Mouse (Mus musculus) limb, embryonic 11.5 days (tissue): ENCODE data around the gene Nppb. TPM values are rescaled to one million over a fixed set of nuclear protein-coding genes. Genes with fewer than 3 reads are reported as not detected.

Experiments used
- ATAC-seq: fragments of 200-750 bp; cut with Nextera tagmentation; 2 replicates; pipeline ENCODE4 v1.8.0; 2017; ENCODE audit warnings: low read depth; ENCODE audit not compliant: insufficient number of reproducible peaks, low FRiP score, low TSS enrichment
- DNase-seq: peaks from one replicate; pipeline ENCODE4 v3.0.0-alpha.2; 2015; ENCODE audit warnings: low spot score
- H3K27ac ChIP-seq: fragments of 300-500 bp; sonication (generic); replicated peaks from 2 replicates; pipeline ENCODE4 v1.5.1; 2014; ENCODE audit warnings: low read depth, mild to moderate bottlenecking, low read length
- H3K27me3 ChIP-seq: fragments of 300-500 bp; sonication (generic); 2 replicates; pipeline ENCODE4 v1.6.1; 2014; ENCODE audit warnings: mild to moderate bottlenecking, low read length, mixed read lengths; ENCODE audit not compliant: control insufficient read depth, insufficient read depth
- H3K36me3 ChIP-seq: fragments of 300-500 bp; sonication (generic); 2 replicates; pipeline ENCODE4 v1.6.1; 2014; ENCODE audit warnings: mild to moderate bottlenecking, low read length, moderate library complexity, mixed read lengths; ENCODE audit not compliant: control insufficient read depth, insufficient read depth
- H3K4me1 ChIP-seq: fragments of 300-500 bp; sonication (generic); 2 replicates; pipeline ENCODE4 v1.6.1; 2014; ENCODE audit warnings: low read length, mixed read lengths; ENCODE audit not compliant: control insufficient read depth, insufficient read depth
- H3K4me2 ChIP-seq: fragments of 300-500 bp; sonication (generic); 2 replicates; pipeline ENCODE4 v1.6.1; 2014; ENCODE audit warnings: low read depth, mild to moderate bottlenecking, moderate library complexity; ENCODE audit not compliant: severe bottlenecking
- H3K4me3 ChIP-seq: fragments of 300-500 bp; sonication (generic); 2 replicates; pipeline ENCODE4 v1.5.1; 2014; ENCODE audit warnings: low read depth, low read length
- H3K9ac ChIP-seq: fragments of 300-500 bp; sonication (generic); 2 replicates; pipeline ENCODE4 v1.6.1; 2014; ENCODE audit warnings: mild to moderate bottlenecking, low read length
- H3K9me3 ChIP-seq: fragments of 300-500 bp; sonication (generic); 2 replicates; pipeline ENCODE4 v1.6.1; 2016; ENCODE audit warnings: low read length; ENCODE audit not compliant: control insufficient read depth
- WGBS: fragments of 180-500 bp; shearing (Covaris S2); extraction: QIAGEN DNeasy Blood & Tissue Kit; methylation state at CpG from one replicate; pipeline ENCODE4 v1.1.7; 2014; 5-methylcytosine and 5-hydroxymethylcytosine counted together
- polyA plus RNA-seq: library from polyadenylated mRNA; unstranded; fragments of >200 nt; fragmentation: Nextera tagmentation; extraction: Ambion mirVana; gene quantifications from 2 replicates; pipeline ENCODE4 v1.2.1, GENCODE M21; 2014

The Nppb gene
- not detected in 2 replicates for polyA plus RNA-seq

DNA sequence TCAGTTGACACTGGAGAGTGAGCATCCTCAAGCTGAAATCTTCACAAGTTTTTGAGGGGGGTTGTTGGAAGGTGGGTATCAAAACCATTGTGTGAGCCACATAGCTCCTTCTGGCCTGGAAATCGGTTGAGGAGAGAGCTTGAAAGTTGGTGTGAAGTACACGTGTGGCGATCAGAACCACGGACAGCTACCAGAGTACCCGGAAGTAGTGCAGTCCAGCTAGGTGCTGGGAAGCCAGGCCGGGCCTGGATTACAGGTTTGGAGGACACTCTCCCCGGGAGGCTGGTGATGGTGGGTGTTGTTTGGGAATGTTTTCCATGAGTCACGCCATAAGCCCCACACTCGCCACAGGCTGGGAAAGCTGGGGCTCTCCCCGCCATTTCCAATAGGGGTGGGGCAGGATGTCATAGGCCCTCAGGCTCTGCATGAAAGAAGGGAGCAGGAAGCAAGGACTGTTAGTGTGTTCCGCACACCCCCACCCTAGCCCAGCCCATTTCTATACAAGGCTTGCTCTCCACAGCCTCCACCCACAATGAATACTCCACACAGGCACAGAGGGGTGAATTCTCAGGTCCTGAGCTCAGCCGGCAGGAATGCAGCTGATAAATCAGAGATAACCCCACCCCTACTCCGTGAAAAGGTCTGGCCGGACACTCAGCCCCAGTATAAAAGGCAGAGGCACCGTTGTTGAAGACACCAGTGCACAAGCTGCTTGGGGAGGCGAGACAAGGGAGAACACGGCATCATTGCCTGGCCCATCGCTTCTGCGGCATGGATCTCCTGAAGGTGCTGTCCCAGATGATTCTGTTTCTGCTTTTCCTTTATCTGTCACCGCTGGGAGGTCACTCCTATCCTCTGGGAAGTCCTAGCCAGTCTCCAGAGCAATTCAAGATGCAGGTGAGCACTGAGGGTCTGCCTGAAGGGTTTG lies at the start of gene Nppb:
Nppb (plus strand) TSS at position 584 of the 928 bp plus-strand sequence.
- Histone ChIP-seq H3K9ac (no peak within 1 kb of the TSS), H3K9me3 (no peaks in the 10 kb centered on the region), H3K27me3 (no peaks in the 10 kb centered on the region), H3K27ac (no peak within 1 kb of the TSS), H3K4me1 (no peaks in the 10 kb centered on the region), H3K36me3 (no peaks in the 10 kb centered on the region), H3K4me3 (no peak within 1 kb of the TSS), H3K4me2 (no peak within 1 kb of the TSS)
- 38% methylated on average over 20 of the region's 20 CpGs for WGBS
- peak; percentile 83 for DNase-seq
- no peak for ATAC-seq

DNA sequence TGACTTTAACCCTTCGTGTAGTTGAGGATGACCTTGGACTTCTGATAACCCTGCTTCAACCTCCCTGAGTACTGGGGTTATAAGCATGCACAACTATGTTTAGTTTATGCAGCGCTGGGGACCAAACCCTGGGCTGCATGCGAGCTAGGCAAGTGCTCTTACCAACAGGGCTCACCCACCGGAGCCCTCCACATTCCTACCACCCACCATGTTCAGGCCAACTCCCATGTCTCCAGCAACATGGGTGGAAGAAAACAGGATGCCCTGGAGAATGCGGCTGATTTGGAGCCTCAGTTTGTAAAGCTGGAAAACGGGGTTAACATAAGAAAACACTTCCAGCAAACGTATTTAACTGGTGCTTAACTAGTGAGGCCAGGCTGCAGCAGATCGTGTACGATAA lies 49.7 kb upstream of the Nppb start:
- H3K36me3 ChIP-seq, result no peaks in the 10 kb centered on the region
- no peaks in the 10 kb centered on the region for H3K27me3 ChIP-seq
- DNase-seq (peak; percentile 34), ATAC-seq (no peak)
- peaks cover 14% of the 10 kb centered on the region for H3K4me1 ChIP-seq
- WGBS, result 23% methylated on average over 9 of the region's 9 CpGs
- H3K27ac ChIP-seq, result no peak overlapping the region
- no peaks in the 10 kb centered on the region for H3K9me3 ChIP-seq
- H3K4me3 ChIP-seq, result peak overlapping the region; percentile 83
- no peak overlapping the region; the same call in 1 of the 2 replicates for H3K9ac ChIP-seq
- H3K4me2 ChIP-seq, result peak overlapping the region; percentile 60

DNA sequence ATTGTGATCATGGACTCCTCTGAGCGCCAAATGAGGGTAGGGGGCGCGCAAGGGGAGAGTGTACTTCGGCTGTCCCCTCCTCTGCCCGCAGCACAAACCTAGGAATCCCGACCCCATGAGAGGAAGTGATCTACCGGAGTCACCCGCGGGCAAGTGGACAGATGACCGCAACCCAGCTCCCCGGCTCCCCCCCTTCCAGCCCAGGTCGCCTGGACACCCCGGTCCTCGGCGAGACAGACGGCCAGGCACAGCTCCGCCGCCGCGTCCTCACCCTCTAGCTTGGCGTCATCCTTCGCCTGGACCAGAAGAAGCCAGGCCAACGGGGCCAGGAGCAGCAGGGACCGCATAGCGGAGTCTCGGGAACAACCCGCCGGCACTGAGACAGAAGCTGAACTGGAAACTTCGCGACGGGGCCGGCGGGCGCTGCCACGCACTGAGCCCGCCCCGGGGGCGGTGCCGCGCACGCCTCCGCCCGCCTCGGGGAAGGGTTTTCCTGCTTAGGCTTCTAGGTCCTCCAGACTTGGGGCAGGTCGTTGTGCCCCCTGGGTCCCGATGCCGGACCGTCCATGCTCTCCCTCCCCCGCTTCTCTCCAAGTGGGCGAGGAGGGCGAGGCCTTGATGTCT lies 49.1 kb upstream of the Nppb start, which contains the start of gene Plod1:
Plod1 (minus strand) TSS at position 437 of the 624 bp plus-strand sequence.
- H3K4me2 ChIP-seq, result peak within 1 kb of the TSS; percentile 60
- DNase-seq, result peak; percentile 84
- peak within 1 kb of the TSS; percentile 72 for H3K9ac ChIP-seq
- peak within 1 kb of the TSS; percentile 55 for H3K27ac ChIP-seq
- peaks cover 16% of the 10 kb centered on the region for H3K4me1 ChIP-seq
- H3K4me3 ChIP-seq, result peak within 1 kb of the TSS; percentile 83
- no peaks in the 10 kb centered on the region for H3K36me3 ChIP-seq
- peak; percentile 58; the same call in 1 of the 2 replicates for ATAC-seq
- under 1% methylated on average over 49 of the region's 51 CpGs for WGBS
- no peaks in the 10 kb centered on the region for H3K9me3 ChIP-seq
- H3K27me3 ChIP-seq, result no peaks in the 10 kb centered on the region

DNA sequence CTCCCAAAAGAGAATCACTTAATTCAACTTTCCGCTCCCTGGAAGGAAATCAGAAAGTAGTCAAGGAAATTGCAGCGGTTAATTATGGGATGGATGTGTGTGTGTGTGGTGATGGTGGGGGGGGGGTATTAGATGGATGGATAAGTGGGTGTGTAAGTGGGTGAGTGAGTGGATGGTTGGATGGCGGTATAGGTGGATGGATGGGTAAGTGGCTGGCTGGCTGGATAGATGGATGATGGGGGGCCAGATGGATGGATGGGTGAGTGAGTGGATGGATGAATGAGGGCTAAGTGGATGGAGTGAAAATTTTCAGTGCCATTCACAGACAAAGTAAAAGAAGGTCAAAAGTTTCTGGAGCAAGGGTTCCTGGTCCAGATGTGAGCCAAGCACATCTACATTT lies 48.6 kb upstream of the Nppb start:
- peak overlapping the region; percentile 83 for H3K4me3 ChIP-seq
- no peaks in the 10 kb centered on the region for H3K27me3 ChIP-seq
- ATAC-seq (no peak), DNase-seq (no peak)
- WGBS, result 54% methylated on average over 3 of the region's 3 CpGs
- H3K4me1 ChIP-seq, result peaks cover 20% of the 10 kb centered on the region
- peak overlapping the region; percentile 60 for H3K4me2 ChIP-seq
- H3K36me3 ChIP-seq, result no peaks in the 10 kb centered on the region
- H3K27ac ChIP-seq, result no peak overlapping the region
- no peaks in the 10 kb centered on the region for H3K9me3 ChIP-seq
- peak overlapping the region; percentile 72 for H3K9ac ChIP-seq

DNA sequence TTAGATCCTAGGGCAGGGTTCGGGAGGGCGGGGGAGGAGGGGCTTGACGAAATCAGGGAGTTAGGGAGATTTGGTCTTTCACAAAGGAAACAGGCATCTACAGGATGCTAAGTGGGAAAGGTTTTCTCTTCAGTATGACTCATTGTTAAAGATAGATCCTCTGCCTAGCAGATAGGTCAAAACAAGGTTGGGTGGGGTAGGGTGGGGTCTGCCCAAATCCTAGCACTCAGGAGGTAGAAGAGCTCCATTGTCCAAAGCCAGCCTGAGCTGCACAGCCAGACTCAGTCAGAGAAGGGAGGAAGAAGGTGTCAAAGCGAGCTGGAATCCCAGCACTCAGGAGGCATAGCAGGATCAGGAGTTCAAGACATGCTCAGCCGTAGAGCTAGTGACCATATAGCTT lies 48.1 kb upstream of the Nppb start:
- no peak overlapping the region for H3K4me2 ChIP-seq
- 74% methylated on average over 5 of the region's 5 CpGs for WGBS
- no peaks in the 10 kb centered on the region for H3K9me3 ChIP-seq
- H3K4me3 ChIP-seq, result no peak overlapping the region
- DNase-seq (no peak), ATAC-seq (no peak)
- no peaks in the 10 kb centered on the region for H3K27me3 ChIP-seq
- no peak overlapping the region for H3K27ac ChIP-seq
- peaks cover 22% of the 10 kb centered on the region for H3K4me1 ChIP-seq
- no peak overlapping the region for H3K9ac ChIP-seq
- no peaks in the 10 kb centered on the region for H3K36me3 ChIP-seq

DNA sequence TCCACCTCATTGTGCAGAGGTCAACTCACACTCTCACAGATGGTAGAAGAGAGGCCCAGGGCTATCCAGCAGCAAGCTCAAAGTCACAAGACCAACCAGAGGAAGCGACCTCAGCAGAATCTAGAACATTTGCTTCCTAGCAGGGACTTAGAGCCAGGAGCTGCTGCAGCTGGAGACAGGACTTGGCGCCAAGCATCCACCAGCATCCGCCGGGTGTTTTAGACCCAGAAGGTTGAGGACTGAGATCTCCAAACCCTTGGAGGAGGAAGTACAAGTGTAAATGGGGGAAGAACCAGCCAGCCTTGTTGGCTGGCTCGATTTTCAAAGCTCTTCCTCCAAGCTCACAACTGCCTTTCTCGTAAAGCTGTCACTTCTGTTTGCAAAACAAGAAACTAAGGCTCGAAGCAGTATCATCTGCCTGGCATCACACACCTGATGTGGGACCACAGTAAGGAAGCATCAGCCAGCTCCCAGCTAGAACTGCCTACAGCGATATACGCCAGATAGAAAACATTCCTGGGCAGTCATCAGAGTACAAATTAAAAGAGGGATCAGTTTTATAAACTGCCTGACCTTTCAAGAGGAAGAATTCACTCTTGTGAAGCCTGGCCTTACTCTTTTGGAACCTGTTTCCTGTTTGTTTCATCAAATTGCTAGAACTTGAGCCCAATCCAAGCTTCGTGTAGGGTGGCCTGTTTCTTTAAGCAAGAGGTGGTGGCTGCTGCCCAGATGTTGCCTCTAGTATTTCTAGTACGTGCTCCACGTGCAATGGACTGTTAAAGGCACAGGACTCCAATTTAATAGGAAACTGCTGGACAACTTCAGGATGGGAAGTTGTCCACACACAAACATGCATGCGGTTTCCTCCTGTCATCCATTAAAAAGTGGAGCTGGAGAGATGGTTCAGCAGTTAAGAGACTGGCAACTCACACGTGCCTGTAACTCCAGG lies 47.2 kb upstream of the Nppb start:
- no peaks in the 10 kb centered on the region for H3K9me3 ChIP-seq
- no peak overlapping the region for H3K4me2 ChIP-seq
- WGBS, result 45% methylated on average over 14 of the region's 14 CpGs
- H3K4me3 ChIP-seq, result no peak overlapping the region
- no peak overlapping the region for H3K27ac ChIP-seq
- DNase-seq (peak; percentile 52), ATAC-seq (no peak)
- no peak overlapping the region for H3K9ac ChIP-seq
- H3K36me3 ChIP-seq, result peaks cover under 1% of the 10 kb centered on the region; the same call in 1 of the 2 replicates
- H3K27me3 ChIP-seq, result no peaks in the 10 kb centered on the region
- H3K4me1 ChIP-seq, result peaks cover 21% of the 10 kb centered on the region

DNA sequence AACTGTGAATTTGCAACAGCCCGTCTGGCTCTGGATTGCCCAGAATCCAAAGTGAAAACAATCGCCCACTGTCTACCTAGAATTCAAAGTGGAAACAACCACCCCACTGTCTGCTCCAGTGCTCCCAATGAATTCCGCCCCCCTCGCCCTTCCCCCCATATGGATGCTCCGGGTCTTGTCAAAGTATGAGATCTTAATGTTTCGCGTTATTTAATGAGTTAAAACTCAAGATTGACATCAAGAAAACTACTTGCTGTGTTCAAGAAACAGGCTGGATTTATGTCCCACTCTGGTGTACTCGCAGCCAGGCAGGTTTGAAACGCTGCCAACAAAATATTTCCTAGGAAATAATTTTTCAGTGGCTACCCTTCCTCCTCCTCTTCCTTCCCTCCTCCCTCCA lies 45.5 kb upstream of the Nppb start:
- Histone ChIP-seq H3K4me3 (no peak overlapping the region), H3K9ac (no peak overlapping the region), H3K36me3 (peaks cover 16% of the 10 kb centered on the region), H3K9me3 (no peaks in the 10 kb centered on the region), H3K27ac (peak overlapping the region; percentile 22; the same call in 1 of the 2 replicates), H3K4me2 (no peak overlapping the region), H3K4me1 (peaks cover 17% of the 10 kb centered on the region), H3K27me3 (no peaks in the 10 kb centered on the region)
- DNase-seq (no peak), ATAC-seq (no peak)
- WGBS, result 68% methylated on average over 9 of the region's 9 CpGs
